Mouse (Mus musculus): Measurements from ENCODE around the gene Eno3.

DNA sequence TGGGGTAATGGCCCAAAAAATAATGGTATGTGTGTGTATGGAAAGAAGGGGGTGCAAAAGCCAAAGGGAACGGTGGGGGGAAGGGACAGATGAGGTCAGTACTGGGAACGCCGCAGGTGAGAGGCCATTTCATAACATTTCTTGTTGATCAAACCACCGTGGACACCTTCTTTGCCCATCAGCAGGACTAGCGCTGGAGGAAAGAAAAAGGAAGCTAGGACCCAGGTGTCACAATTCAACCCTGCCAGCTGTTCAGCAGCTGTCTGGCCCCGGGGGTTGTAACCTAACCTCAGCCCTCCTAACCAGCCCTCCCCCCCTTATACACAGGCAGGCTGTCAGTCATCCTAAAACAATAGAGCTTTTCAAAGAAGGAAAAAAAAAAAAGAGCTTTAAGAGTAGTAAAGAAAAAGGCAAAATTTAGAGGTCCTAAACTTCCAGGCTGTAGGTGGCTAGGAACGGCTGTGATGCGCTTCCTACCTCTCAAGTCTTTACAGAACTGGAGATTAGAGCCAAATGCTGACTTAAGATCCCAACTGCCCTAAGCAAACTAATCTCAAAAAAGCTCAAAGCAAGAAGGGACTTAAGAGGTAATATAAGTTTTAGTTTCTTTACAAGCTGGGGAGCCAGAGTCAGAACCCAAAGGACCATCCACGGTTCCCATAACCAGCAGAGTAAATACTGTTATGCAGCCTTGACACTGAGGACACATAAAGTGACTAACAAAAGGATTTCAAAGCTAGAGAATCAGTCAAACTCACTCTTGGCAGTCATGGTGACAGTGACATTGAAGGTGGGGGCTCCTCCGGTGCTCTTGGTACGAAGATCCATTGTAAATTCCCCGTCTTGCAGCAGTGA lies 4.7 kb upstream of the Eno3 start:
- TF ChIP-seq GATA1 (IDR thresholded peaks at IDR 0.05; ENCODE audit: borderline replicate concordance, low read length) (no peak), CTCF (IDR thresholded peaks at IDR 0.05; ENCODE audit: low read depth, low read length) (no peak; the same call in 1 of the 2 replicates), TAL1 (conservative IDR thresholded peaks at IDR 0.05; ENCODE audit: low read depth, low read length) (no peak)

Measured in G1E (cell line).